Mouse (Mus musculus) midbrain, embryonic 14.5 days (tissue): ENCODE measurements around the gene Dtd1. TPM values are rescaled to one million over a fixed set of nuclear protein-coding genes. Genes with fewer than 3 reads are reported as not detected.

ENCODE experiments used
- ATAC-seq: fragments of 200-750 bp; cut with Nextera tagmentation; 2 replicates; pipeline ENCODE4 v1.8.0; 2017; ENCODE audit warnings: moderate number of reproducible peaks, moderate library complexity; ENCODE audit not compliant: low FRiP score, low TSS enrichment
- DNase-seq: peaks from one replicate; pipeline ENCODE4 v3.0.0-alpha.2; 2015
- H3K27ac ChIP-seq: fragments of 300-500 bp; sonication (generic); replicated peaks from 2 replicates; pipeline ENCODE4 v1.5.1; 2014; ENCODE audit warnings: mild to moderate bottlenecking, low read depth, low read length, moderate library complexity
- H3K27me3 ChIP-seq: fragments of 300-500 bp; sonication (generic); 2 replicates; pipeline ENCODE4 v1.6.1; 2014; ENCODE audit warnings: low read length, control low read depth, mixed read lengths; ENCODE audit not compliant: control insufficient read depth, insufficient read depth
- H3K36me3 ChIP-seq: fragments of 300-500 bp; sonication (generic); 2 replicates; pipeline ENCODE4 v1.6.1; 2014; ENCODE audit warnings: low read length, control low read depth; ENCODE audit not compliant: control insufficient read depth, insufficient read depth
- H3K4me1 ChIP-seq: fragments of 300-500 bp; sonication (generic); 2 replicates; pipeline ENCODE4 v1.6.1; 2014; ENCODE audit warnings: mild to moderate bottlenecking, antibody characterized with exemption, low read length, control low read depth; ENCODE audit not compliant: control insufficient read depth, insufficient read depth
- H3K4me2 ChIP-seq: fragments of 300-500 bp; sonication (generic); 2 replicates; pipeline ENCODE4 v1.6.1; 2014; ENCODE audit warnings: mild to moderate bottlenecking, low read length, moderate library complexity
- H3K4me3 ChIP-seq: fragments of 300-500 bp; sonication (generic); replicated peaks from 2 replicates; pipeline ENCODE4 v1.5.1; 2014; ENCODE audit warnings: low read depth, low read length
- H3K9ac ChIP-seq: fragments of 300-500 bp; sonication (generic); replicated peaks from 2 replicates; pipeline ENCODE4 v1.6.1; 2014; ENCODE audit warnings: mild to moderate bottlenecking, low read length, moderate library complexity
- H3K9me3 ChIP-seq: fragments of 300-500 bp; sonication (generic); 2 replicates; pipeline ENCODE4 v1.6.1; 2016; ENCODE audit warnings: low read length, control low read depth, mixed read lengths; ENCODE audit not compliant: control insufficient read depth
- WGBS: fragments of 180-500 bp; shearing (Covaris S2); extraction: QIAGEN DNeasy Blood & Tissue Kit; methylation state at CpG from one replicate; pipeline ENCODE4 v1.1.7; 2014; 5-methylcytosine and 5-hydroxymethylcytosine counted together
- polyA plus RNA-seq: library from polyadenylated mRNA; unstranded; fragments of >200 nt; fragmentation: Nextera tagmentation; extraction: Ambion mirVana; gene quantifications from 2 replicates; pipeline ENCODE4 v1.2.1, GENCODE M21; 2014

The Dtd1 gene
- polyA plus RNA-seq, 1 experiment from 2014 or later: 118 TPM

DNA sequence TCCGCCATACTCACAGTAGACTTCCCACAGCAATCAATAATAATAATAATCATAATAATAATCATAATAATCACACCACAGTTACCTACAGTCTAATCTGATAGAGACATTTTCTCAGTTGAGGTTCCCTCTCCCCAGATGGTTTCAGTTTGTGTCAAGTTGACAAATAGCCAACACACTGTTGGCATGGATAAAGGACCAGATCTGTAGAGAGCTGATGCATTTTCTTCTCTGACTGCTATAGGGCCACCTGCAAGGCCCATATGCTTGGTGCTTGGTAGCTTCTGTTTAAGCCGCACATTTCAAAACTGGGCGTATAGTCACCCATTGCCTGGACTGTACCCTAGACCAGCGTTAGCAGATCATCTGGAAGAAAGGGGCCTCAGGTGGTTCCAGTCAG, 53.1 kb downstream of the Dtd1 start:
- no peaks in the 10 kb centered on the region for H3K27me3 ChIP-seq
- ATAC-seq: no peak
- 94% methylated on average over 4 of the region's 4 CpGs for WGBS
- no peaks in the 10 kb centered on the region for H3K36me3 ChIP-seq
- H3K4me3 ChIP-seq: no peak overlapping the region
- H3K4me1 ChIP-seq: no peaks in the 10 kb centered on the region
- H3K9me3 ChIP-seq: no peaks in the 10 kb centered on the region
- H3K9ac ChIP-seq: no peak overlapping the region
- H3K27ac ChIP-seq: no peak overlapping the region
- H3K4me2 ChIP-seq: no peak overlapping the region
- DNase-seq: no peak

DNA sequence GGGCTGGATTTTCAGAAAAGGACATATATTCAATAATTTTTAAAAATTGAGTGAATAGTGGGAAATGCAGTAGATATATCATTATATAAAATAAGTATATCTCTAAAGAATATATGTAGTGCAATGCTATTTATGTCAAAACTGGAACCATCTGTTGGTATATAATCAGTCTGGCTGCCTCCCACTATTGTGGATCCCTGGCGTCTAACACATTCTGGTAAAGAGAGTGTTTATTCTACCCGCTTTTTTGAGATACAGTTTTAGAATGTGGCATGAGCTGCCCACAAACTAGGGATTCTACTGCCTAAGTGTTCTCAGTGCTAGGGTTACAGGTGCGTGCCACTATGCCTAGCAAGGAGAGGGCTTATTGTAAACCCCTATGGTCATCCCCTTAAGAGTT, 55.6 kb downstream of the Dtd1 start:
- DNase-seq (no peak), ATAC-seq (no peak)
- 97% methylated on average over 3 of the region's 3 CpGs for WGBS
- Histone ChIP-seq H3K4me2 (no peak overlapping the region), H3K9me3 (no peaks in the 10 kb centered on the region), H3K27me3 (no peaks in the 10 kb centered on the region), H3K36me3 (no peaks in the 10 kb centered on the region), H3K4me3 (no peak overlapping the region), H3K27ac (no peak overlapping the region), H3K9ac (no peak overlapping the region), H3K4me1 (no peaks in the 10 kb centered on the region)

DNA sequence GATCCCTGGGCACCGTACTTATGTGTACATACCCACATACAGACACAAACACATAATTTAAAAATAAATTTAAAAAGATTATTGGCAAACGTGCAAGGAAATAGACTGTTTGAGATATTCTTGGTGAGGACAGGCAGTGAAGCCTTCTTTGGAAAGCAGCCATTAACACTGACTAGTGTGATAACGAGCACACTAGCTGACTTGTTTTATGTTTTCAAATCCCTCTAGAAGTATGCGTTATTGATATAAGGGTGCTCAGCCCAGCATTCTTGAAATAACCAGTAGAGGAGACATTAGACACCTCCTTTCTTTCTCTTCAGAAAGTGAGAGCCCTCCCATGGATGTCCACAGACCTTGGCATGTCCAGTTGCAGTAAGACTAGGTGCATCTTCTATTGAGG, 68.8 kb downstream of the Dtd1 start:
- no peak for DNase-seq
- H3K4me3 ChIP-seq: no peak overlapping the region
- no peak overlapping the region for H3K4me2 ChIP-seq

DNA sequence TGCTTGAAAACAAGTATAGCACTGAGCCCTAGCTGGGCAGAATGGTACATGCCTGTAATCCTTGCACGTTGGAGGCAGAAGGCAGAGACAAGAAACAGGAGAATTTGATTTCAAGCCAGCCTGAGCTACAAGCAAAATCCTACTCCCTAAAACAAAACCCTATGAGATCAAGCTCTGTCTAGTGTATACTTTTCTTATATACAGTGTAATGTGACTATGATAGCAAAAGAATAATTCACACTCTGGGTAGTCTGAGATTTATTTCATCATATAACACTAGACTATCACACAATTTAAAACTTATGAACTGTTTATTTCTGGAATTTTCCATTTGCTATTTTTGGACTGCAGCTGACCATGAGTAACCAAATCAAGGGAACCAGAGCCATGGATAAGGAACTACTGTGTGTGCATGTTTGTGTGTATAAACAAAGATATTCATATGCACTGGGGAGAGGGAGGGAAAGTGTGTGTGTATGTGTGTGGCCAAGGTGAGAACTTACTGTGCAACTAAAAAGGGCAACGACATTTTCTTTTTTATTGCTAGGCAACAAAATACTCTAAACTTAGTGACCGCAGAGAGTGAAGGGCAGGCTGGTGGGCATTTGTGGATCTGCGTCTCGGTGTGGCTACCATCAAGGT, 70.7 kb downstream of the Dtd1 start:
- 95% methylated on average over 5 of the region's 5 CpGs for WGBS
- no peak overlapping the region for H3K4me2 ChIP-seq
- no peak overlapping the region for H3K27ac ChIP-seq
- H3K9me3 ChIP-seq: no peaks in the 10 kb centered on the region
- H3K36me3 ChIP-seq: no peaks in the 10 kb centered on the region
- H3K9ac ChIP-seq: no peak overlapping the region
- H3K27me3 ChIP-seq: no peaks in the 10 kb centered on the region
- no peak for ATAC-seq
- H3K4me3 ChIP-seq: no peak overlapping the region
- no peak for DNase-seq
- no peaks in the 10 kb centered on the region for H3K4me1 ChIP-seq

More for the DNA sequence above, 68.8 kb downstream of the Dtd1 start:
- Histone ChIP-seq H3K27me3 (no peaks in the 10 kb centered on the region), H3K9me3 (no peaks in the 10 kb centered on the region), H3K4me1 (no peaks in the 10 kb centered on the region), H3K27ac (no peak overlapping the region), H3K36me3 (no peaks in the 10 kb centered on the region), H3K9ac (no peak overlapping the region)
- WGBS: 91% methylated on average over 4 of the region's 4 CpGs
- no peak for ATAC-seq

GRCm38 (mm10) chr2:144672397-144672796, 72.7 kb downstream of the Dtd1 start:
- Histone ChIP-seq H3K27me3 (no peaks in the 10 kb centered on the region), H3K4me3 (no peak overlapping the region), H3K4me2 (no peak overlapping the region), H3K36me3 (no peaks in the 10 kb centered on the region), H3K4me1 (0 out of 2 replicates have a peak, but pooled peaks cover 5% of the 10 kb centered on the region), H3K27ac (no peak overlapping the region), H3K9me3 (no peaks in the 10 kb centered on the region), H3K9ac (no peak overlapping the region)
- WGBS: 82% methylated on average over 5 of the region's 5 CpGs
- no peak for DNase-seq
- no peak for ATAC-seq

GRCm38 (mm10) chr2:144676546-144677228, 77.0 kb downstream of the Dtd1 start:
- Histone ChIP-seq H3K4me2 (no peak overlapping the region), H3K4me1 (peaks cover 10% of the 10 kb centered on the region; the same call in 1 of the 2 replicates), H3K27me3 (no peaks in the 10 kb centered on the region), H3K9ac (no peak overlapping the region), H3K36me3 (no peaks in the 10 kb centered on the region), H3K27ac (peak overlapping the region; percentile 33; the same call in 1 of the 2 replicates), H3K9me3 (no peaks in the 10 kb centered on the region), H3K4me3 (no peak overlapping the region)
- 75% methylated on average over 13 of the region's 13 CpGs for WGBS
- DNase-seq (peak; percentile 9), ATAC-seq (0 out of 2 replicates have a peak, but pooled peaks have one; percentile 7)

DNA sequence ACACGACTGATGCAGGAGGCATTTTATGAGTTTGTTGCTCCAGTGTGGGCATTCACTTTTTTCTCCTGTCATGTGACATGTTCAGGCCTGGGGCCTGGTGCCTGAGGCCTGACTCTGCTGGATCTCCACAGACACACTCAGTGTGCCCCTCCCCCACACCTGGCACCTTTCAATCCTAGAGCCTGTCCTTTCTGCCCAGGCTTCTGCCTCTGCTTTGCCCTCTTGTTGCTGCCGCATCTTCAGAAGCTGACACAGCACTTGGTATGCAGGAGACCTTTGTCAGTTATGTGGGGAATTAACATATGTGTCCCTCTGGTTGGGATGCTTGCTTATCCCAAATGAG, 77.5 kb downstream of the Dtd1 start:
- H3K27me3 ChIP-seq: no peaks in the 10 kb centered on the region
- DNase-seq (peak; percentile 29), ATAC-seq (peak; percentile 64)
- H3K9me3 ChIP-seq: no peaks in the 10 kb centered on the region
- H3K9ac ChIP-seq: no peak overlapping the region
- H3K4me3 ChIP-seq: no peak overlapping the region
- H3K36me3 ChIP-seq: no peaks in the 10 kb centered on the region
- no peak overlapping the region for H3K4me2 ChIP-seq
- 68% methylated on average over 2 of the region's 2 CpGs for WGBS
- H3K4me1 ChIP-seq: peaks cover 10% of the 10 kb centered on the region; the same call in 1 of the 2 replicates
- peak overlapping the region; percentile 33; the same call in 1 of the 2 replicates for H3K27ac ChIP-seq

- H3K9me3 ChIP-seq: no peaks in the 10 kb centered on the region
- no peak for DNase-seq
- no peak overlapping the region for H3K9ac ChIP-seq
- H3K36me3 ChIP-seq: no peaks in the 10 kb centered on the region
- ATAC-seq: no peak
- H3K27ac ChIP-seq: no peak overlapping the region
- H3K4me1 ChIP-seq: peaks cover 10% of the 10 kb centered on the region; the same call in 1 of the 2 replicates
- no peaks in the 10 kb centered on the region for H3K27me3 ChIP-seq
- WGBS: 84% methylated on average over 6 of the region's 6 CpGs
- H3K4me3 ChIP-seq: no peak overlapping the region
- H3K4me2 ChIP-seq: no peak overlapping the region
Measured at GRCm38 (mm10) chr2:144678779-144679178, 79.1 kb downstream of the Dtd1 start.

DNA sequence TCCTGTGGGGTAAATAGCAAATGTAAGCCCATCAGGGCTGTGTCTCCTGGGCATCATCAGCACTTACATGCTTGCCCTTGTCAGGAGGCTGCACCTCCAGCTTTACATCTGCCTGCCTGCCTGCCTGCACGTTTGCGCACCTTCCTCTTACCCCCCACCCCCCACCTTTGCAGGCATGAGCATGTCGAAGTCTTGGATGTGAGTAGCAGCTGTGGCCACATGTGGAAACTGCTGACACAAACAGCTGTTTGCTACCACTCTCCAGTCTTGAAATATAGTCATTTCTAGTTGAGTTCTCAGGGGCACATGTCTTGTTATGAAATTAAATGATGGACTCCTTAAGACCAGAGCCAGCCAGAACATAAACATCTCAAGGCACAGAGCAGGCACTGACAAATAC, 79.7 kb downstream of the Dtd1 start:
- Histone ChIP-seq H3K9me3 (no peaks in the 10 kb centered on the region), H3K27ac (no peak overlapping the region), H3K27me3 (no peaks in the 10 kb centered on the region), H3K4me1 (peaks cover 10% of the 10 kb centered on the region; the same call in 1 of the 2 replicates), H3K4me2 (no peak overlapping the region), H3K9ac (no peak overlapping the region), H3K4me3 (no peak overlapping the region), H3K36me3 (no peaks in the 10 kb centered on the region)
- DNase-seq (no peak), ATAC-seq (no peak)
- WGBS: 82% methylated on average over 3 of the region's 3 CpGs
